Mouse (Mus musculus): Measurements from ENCODE around the gene Mymx.
A peak's percentile ranks its signal among the peaks of the same experiment; 100 is the strongest.
"Not testable (repeated sequence)": the region's sequence is repeated elsewhere in the genome, so short reads cannot be mapped to it uniquely, and the experiment has no call there.

The Mymx gene

DNA sequence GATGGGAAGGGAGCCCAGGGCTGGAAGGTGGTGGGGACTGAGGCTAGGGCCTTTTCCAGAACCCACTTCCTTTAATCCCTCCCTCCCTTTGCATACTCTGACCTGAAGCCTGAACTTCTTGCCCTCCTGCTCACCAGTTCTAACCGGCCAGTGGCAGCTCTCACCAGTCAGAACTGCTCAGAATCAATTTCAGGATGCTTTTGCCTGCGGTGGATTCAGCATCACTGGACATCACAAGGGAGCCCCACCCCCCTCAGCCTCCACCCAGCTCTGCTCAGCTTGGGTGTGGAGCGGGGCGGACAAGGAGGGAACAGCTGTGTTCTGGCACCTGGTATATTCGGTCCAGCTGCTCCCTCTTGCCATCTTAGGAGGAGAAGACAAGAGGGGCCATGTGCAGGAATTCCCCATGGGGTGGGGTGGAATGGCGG is at the start of gene Mymx:
Gene Mymx, minus strand, starts transcription at position 226 of the 428 bp plus-strand sequence.
- peak; percentile 78 for DNase-seq

DNA sequence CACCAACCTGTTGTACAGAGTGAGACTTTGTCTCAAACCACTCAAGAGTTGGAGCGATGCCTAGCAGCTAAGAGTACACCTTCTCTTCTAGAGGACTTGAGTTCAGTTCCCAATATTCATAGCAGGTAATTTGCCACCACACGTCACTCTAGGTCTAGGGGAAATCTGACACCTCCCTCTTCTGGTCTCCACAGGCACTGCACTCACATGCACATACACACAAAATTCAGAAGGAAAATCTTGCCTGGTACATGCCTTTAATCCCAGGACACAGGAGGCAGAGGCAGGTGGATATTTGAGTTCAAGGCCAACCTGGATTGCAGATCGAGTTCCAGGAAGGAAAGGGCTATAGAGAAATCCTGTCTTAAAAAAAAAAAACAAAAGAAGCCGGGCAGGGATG is 42.3 kb upstream of the Mymx start:
- no peak for DNase-seq

DNA sequence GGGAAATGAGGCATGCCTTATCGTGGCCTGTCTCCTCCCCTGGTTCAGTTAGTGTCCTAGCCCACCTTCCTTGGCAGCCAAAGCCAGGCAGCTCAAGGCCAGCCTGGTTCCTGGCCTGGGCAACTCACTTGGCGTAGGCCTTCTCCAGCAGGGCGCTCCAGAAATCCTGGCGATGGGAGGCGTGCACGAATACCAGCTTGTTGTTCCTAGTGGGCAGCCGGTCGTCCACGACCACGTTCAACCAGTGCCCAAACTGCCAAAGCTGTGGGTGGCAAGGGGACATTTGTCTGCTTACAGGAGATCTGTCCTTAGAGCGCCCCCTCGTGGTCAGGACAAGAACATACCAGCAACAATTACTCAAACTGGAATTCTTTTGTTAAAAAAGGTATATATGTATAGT is 40.8 kb upstream of the Mymx start:
- DNase-seq, result peak; percentile 26

DNA sequence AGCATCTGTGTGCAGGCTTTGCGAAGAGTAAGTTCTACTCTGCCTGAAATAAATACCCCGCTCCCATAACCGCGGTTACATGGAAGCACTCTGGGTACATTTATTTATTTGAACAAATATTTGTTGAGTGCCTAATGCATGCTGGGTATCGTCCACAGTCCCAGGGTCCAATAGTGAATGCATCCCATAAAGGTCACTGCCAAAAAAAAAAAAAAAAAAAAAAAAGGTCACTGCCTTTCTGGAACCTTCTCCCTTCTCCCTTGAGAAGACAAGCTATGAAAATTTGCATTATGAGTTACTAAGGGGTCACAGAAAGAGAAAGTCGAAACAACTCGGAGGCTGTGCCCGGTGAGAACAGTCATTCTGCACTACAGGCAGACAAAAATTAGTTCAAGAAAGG is 40.1 kb upstream of the Mymx start:
- DNase-seq, result no peak

DNA sequence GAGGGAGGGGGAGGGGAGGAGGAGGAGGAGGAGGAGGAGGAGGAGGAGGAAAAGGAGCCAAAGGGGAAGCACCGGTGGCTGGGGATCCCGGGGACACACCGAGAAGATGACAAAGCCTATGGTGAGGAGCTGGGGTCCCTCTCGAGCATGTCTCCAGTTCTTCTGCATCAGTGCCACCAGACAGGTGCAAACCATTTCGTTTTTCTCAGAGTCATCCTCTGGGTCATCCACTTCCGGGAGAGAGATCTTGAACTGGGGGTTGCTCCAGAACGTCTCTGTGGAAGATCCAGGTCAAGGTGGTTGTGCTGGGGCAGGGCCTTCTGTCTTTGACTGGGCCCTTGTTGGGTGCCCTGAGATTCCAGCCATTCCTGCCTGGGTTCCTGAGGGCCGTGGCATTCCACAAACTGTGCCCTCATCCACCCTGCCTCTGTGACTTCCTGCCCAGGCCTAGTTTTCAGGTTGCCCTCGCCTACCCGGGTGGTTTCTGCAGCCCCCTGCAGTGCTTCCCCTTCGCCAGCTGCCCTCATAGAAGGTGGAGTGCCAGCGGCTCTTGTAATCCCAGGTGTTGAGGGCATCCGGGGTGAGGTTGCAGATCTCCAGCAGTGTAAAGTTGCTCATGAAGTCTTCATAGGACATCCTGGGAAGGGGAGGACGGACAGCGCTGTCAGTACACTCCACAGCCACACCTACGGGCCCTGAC is 36.8 kb upstream of the Mymx start:
- no peak for DNase-seq

DNA sequence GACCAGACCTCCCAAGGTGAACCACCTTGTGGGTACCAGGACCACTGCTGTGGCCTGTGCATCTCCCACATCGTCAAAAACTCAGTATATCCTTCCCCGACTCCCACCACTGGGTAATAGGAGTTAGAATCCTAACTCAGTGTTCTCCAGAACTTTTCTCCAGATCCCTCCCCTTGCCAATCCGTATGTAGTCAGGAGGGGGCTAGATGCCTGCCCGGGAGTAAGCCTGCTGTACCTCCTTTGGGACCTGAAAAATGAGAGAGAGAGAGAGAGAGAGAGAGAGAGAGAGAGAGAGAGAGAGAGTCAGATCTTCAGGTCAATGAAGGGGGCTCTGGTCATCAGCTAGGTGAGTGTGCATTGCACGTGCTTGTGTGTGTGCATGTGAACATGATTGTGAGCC is 32.1 kb upstream of the Mymx start:
- DNase-seq, result no peak

DNA sequence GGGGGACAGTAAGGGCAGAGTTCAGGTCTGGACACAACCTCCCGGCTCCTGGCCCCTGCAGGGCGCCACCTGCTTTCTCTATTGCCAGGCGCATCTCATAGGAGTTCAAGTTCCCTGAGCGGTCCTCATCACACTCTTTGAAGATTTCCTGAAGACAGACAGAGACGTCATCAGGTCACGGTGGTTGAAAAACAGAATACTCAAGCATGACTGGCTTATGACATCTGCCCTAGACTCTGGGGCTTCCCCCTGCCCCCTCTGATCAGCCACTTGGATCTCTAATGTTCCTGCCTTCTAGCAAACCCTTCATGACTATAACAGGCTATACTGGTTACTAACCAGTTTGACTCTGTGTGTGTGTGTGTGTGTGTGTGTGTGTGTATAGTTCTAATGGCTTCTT is 30.0 kb upstream of the Mymx start:
- no peak for DNase-seq

DNA sequence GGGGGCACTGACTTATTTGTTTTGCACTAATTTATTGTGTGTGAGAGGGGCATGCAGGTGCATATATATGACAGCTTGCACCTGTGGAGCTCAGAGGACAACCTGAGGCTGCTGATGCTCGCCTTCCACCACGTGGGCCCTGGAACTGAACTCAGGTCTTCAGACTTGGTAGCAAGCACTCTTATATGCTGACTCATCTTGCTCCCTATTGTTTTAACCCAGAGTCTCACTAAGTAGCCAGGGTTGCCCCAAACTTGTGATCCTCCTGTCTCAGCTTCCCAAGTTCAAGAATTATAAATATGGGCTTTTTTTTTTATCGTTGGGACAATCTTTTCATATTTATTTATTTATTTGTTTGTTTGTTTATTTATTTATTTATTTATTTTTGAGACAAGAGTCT is 29.1 kb upstream of the Mymx start:
- DNase-seq, result no peak

DNA sequence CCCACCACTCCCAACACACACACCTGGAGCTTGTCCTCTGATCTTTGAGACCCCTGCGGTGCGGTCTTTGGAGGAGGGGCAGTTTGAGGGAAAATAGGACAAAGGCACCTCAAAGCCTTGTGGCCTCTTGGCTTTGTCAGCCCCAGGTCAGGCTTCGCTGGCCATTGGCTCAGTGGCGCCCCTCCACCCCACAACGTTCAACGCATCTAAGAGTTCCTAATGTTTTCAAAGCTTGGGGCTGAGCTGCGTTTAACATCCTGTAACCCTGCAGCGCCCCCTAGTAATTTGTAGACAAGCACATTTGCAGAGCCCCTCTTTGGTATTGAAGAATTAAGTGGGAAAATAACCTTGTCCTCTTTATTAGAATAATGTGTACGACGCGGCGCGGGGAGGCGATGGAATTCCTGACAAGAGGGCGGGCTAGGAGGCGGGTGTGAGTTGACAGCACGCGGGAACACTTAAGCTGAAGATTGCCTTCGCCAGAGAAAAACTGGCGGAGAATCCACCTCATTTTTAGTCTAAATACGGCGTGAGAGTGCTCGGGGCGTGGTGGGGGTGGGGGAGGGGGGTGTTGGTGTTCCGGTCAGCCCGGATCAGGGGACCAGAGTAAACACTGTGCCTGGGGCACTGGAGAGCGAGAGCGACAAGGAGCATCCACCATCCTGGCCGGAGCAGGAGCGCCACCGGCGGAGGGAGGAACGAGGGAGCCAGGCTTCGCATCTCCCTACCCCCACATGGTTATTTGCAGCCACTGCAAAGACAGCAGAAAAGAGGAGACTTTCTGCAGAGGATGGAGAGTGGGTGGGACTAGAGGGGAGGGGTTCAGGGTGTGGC is 28.2 kb upstream of the Mymx start:
- DNase-seq, result peak; percentile 54

DNA sequence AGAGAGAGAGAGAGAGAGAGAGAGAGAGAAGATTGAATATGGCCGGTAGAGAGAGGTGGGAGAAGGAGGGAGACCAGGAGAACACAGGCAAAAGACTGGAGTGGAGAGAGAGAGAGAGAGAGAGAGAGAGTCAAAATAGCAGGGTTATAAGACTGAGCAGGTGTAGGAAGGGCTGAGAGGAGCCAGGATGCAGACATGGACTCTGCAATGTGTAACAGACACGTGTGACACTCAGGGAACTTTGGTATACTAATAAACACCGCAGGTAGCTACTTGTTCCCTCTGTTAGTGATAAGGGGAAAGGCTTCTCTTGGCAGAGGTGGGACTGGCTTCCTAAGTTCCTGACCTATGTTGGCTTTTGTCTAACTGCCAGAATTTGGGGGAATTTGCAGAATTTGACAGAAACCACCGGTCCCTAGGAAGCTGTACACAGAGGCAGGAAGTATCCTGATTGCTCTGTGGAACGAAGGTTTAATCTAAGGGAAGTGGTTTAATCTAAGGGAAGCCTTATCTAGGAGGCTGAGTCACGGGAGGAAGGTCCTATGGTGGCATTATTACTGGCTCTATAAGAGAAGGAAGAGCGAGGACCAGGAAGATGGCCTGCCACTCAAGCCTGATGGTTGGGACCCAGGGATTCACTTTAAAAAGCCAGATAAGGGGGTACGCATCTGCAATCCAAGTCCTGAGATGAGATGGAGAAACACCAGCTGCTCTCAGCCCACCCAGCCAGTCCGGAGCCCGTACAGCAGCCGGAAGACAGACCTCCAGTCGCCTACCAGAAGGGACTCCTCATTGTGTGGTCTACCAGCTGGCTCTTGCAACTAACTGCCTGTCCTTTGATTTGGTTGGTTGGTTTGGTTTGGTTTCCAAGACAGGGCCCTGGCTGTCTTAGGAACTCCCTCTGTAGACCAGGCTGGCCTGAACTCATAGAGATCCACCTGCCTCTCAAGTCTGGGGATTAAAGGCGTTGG is 27.3 kb upstream of the Mymx start:
- DNase-seq, result peak; percentile 8

DNA sequence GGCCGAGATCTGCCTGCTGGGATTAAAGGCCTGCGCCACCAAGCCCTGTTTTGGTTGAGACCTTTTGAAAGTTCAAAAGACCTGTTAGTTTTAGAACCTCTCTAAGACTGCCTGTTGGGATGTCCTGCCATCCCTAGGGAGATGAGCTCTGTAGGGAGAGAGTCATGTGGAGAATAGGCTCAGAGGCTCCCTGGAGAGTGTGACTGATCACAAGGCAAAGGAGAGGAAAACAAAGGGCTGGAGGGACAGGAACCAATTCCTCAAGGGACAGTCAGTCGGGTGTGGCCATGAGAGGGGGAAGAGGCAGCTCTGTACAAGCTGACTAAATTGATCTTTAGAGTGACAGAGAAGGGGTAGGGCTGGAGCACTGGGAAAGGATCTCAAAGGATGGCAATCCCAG is 26.3 kb upstream of the Mymx start:
- no peak for DNase-seq

DNA sequence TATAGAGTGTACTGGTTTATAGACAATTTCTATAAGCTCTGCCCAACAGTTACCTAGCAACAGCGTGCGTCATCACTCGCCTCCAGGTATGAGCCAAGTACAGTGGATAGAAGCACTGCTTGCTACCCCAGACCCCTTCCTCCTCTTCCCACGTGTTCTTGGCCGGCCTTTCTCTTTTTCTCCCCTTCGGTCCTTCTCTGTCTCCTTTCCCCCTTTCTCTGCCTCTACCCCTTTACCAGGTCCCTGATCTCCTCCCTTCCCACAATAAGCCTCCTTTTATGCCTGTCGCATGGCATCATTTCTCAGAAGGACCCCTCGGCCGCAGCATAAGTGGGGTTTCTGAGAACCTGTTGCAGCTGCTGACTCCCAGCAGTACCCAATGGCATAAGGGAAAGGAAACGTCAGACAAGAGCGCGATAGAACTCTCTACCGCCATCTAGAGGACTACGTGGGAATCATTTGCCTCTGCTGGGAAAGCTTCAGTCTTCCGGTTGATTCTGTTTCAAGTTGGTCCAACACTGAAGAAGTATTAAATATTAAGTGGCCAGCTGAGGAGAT is 24.8 kb upstream of the Mymx start:
- DNase-seq, result peak; percentile 64

DNA sequence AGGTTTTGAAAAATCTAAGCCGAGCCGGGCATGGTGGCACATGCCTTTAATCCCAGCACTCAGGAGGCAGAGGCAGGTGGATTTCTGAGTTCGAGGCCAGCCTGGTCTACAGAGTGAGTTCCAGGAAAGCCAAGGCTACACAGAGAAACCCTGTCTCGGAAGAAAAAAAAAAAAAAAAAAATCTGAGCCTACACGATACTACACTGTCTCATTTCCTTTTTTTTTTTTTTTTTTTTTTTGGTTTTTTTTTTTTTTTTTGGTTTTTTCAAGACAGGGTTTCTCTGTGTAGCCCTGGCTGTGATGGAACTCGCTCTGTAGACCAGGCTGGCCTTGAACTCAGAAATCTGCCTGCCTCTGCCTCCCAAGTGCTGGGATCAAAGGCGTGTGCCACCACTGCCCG is 21.5 kb upstream of the Mymx start:
- not testable (repeated sequence) for DNase-seq

DNA sequence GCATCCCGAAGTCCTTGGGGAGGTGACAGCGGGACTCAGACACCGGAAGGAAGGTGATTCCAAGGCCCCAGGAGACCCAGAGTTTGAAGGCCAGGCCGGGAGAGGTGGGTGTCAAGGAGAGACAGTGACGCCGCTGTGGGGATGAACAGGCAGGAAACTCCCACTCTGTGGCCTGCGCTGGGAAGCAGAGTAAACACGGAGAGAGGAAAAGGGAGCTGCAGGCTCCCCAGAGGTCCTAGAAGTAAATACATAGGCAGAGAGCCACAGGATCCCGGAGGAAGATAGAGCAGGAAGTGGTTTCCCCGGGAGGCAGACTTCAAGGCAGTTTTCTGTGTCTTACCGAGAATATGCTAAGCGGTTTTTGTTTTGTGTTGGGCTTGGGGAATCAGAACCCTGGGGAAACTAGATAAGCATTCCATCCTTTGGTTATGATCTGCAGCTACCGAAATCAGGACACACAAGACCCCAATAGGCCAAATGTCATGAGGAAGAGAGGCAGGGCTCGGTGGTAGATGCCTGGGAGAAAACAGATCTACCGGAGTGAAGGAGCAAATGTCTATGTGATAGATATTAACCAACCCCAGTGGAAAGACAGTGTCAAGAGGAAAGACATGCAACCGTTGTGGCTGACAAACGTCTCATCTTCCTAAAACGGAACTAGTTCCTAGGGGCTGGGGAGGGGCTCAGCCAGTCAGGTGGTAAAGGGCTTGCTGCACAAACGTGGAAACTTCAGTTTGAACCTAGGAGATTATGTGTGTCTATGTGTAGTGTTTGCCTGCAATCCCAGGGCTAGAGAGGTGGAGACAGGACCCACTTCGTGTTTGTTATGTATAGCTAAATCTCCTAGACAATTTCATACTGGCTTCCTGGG is 17.7 kb upstream of the Mymx start:
- no peak for DNase-seq

DNA sequence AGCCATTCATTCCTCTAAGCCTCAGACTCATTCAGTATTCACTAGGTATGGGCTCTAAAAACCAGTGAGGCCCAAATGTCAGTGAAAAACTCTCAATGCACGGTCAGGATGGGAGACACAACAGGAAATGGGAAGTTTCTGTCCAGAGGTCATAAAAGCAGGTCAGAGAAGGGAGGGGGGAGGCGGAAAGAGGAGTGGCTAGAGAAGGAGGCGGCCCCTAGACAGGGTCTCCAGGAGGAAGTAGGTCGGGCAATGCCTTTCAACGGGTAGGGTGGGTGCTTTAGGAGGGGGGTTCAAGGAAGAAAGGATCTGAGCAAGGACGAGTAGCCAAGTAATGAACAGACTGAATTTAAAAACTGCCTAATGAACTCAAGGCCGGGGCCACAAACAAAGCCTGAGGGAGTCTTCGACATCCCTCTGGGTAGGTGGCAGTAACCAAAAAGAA is 17.1 kb upstream of the Mymx start:
- DNase-seq, result peak; percentile 59

DNA sequence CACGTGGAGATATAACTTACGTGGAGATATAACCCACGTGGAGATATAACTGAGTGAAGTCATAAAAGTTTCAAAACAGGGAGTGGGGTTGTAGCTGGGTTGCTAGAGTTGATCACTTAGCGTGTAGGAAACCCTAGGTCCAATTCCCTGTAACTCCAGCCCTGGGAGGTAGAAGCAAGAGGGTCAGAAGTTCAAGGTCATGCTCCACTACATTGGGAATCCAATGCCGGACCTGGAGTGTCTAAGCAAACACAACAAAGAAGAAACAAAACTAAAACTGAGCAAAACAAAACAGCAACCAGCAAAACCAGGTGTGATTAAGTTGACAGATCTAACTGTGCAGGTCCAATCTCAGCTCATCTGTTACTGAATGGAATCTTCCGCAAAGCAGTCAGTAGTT is 15.8 kb upstream of the Mymx start:
- no peak for DNase-seq

DNA sequence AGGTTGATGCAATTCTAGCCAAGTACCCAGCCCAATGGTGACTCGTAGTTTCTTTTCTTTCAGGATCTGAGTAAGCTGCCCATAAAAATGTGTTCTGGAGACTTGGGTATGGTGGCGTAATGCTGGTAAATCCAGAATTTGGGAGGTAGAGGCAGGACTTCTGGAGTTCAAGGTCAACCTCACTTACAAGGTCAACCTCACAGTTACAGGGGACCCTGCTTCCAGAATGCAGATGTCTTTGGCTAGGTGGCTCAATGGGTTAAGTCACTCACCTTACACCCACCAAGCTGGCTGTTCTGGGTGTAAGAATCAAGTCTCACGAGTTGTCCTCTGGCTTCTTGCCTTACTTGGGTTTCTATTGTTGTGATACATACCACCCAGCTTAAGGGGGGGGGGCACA is 14.8 kb upstream of the Mymx start:
- no peak for DNase-seq

DNA sequence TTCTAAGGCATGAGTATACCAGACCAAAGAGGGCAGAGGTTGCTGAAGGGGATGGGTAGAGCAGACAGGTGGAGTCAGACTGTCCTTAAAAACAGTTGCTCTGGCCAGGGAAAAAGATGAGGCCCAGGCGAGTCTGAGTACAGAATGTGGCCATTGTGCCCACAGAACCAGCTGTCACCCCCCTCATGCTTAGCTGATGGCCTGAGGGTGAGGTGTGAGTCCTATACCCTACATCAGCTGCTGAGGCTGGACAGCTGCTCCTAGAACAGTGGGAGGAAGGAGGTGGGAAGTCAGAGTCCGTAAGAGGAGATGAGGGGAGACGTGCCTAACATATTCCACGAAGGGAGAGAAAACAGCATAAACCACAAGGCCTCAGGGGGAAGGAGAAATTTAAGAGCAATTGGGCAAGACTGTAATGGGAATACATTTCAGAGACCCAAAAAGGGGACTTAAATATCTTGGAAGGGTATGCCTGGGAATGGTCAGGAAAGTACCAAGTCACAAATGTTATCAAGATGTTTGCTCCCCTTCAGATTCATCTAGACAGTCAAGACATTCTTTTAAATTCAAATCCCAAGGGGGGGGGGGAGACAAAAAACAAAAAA is 14.2 kb upstream of the Mymx start:
- DNase-seq, result no peak

DNA sequence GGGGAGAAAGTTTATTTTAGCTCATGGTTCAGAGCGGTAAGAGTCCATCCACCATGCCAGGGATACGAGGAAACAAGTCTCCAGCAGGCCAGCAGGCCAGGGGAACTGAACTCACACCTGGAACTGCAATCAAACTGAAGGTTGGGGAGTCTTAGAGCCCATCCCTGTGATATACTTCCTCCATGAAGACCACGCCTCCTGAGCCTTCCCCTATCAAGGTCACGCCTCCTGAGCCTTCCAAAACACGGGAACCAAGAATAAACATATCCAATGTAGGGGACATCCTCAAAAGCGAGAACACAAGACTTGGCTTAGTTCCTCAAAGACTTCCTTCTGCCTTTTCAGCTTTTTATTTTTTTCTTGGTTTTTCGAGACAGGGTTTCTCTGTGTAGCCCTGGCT is 11.0 kb upstream of the Mymx start:
- DNase-seq, result no peak

DNA sequence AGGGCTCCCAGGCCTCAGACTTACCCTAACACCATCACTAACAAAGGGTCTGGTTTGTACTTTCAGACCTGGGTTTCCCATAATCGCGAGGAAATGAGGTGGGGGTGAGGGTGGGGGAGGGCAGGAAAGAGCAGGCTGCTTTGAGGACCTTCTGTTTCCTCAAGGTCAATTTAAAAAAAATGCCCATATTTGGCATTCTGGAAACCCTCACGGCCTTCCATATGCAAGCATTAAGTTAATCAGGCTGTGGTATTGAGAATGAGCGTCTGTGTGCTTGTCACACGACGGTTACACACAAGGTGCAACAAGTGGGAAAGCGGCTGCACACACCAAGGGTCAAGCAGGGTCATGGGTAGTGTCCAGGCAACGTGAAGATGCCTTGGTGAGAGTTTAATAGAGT is 10.1 kb upstream of the Mymx start:
- no peak for DNase-seq

DNA sequence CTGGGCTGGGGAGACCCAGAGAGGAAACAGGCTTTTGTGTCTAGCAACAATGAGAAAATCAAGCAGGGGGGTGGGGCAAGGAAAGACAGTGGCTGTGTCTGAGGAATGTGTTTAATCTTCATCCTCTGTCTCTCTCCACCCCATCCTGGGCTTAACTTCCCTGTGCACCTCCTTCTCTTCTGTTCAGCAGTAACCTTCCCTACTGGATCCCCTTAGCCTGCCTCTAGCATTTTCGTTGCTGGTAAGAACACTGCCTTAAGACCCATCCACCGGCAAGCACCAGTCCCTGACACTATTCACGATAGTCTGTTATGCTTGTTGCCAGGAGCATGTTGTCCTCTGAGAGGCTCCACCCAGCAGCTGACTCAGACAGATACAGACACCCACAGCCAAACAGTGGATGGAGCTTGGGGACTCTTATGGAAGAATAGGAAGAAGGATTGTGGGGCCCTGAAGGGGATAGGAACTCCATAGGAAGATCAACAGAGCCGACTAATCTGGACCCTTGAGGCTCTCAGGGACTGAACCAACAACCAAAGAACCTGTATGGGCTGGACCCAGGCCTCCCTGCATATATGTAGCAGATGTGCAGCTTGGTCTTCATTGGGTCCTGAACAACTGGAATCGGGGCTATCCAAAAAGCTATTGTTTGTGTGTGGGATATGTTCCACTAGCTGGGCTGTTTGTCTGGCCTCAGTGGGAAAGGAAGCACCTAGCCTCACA is 8.4 kb upstream of the Mymx start:
- no peak for DNase-seq
